Mouse (Mus musculus) forebrain, postnatal 0 days (tissue): Measurements from ENCODE around the gene Asic2. TPM values are rescaled to one million over a fixed set of nuclear protein-coding genes. Genes with fewer than 3 reads are reported as not detected.

ENCODE experiments used
- ATAC-seq: fragments of 200-750 bp; cut with Nextera tagmentation; 2 replicates; pipeline ENCODE4 v1.8.0; 2017; ENCODE audit warnings: mild to moderate bottlenecking, moderate library complexity
- DNase-seq: peaks from one replicate; pipeline ENCODE4 v3.0.0-alpha.2; 2015
- H3K27ac ChIP-seq: fragments of 300-500 bp; sonication (generic); 2 replicates; pipeline ENCODE4 v1.5.1; 2014; ENCODE audit warnings: low read depth, mild to moderate bottlenecking, antibody characterized with exemption, low read length, moderate library complexity, mixed read lengths
- H3K27me3 ChIP-seq: fragments of 300-500 bp; sonication (generic); 2 replicates; pipeline ENCODE4 v1.6.1; 2014; ENCODE audit warnings: mild to moderate bottlenecking, low read length, mixed read lengths; ENCODE audit not compliant: insufficient read depth
- H3K36me3 ChIP-seq: fragments of 300-500 bp; sonication (generic); 2 replicates; pipeline ENCODE4 v1.6.1; 2014; ENCODE audit warnings: mild to moderate bottlenecking, moderate library complexity; ENCODE audit not compliant: insufficient read depth
- H3K4me1 ChIP-seq: fragments of 300-500 bp; sonication (generic); 2 replicates; pipeline ENCODE4 v1.6.1; 2014; ENCODE audit warnings: antibody characterized with exemption; ENCODE audit not compliant: insufficient read depth
- H3K4me2 ChIP-seq: fragments of 300-500 bp; sonication (generic); 2 replicates; pipeline ENCODE4 v1.6.1; 2014; ENCODE audit warnings: low read depth, mild to moderate bottlenecking, moderate library complexity
- H3K4me3 ChIP-seq: fragments of 300-500 bp; sonication (generic); 2 replicates; pipeline ENCODE4 v1.5.1; 2014; ENCODE audit warnings: low read depth, low read length, mixed read lengths
- H3K9ac ChIP-seq: fragments of 300-500 bp; sonication (generic); 2 replicates; pipeline ENCODE4 v1.6.1; 2014; ENCODE audit warnings: mild to moderate bottlenecking
- H3K9me3 ChIP-seq: fragments of 300-500 bp; sonication (generic); 2 replicates; pipeline ENCODE4 v1.6.1; 2016; ENCODE audit warnings: low read length
- CTCF ChIP-seq: sonication (generic); IDR thresholded peaks from 2 replicates; pipeline ENCODE4 v1.5.1; 2016; ENCODE audit warnings: antibody characterized with exemption, control low read depth, low read depth
- WGBS: fragments of 180-500 bp; shearing (Covaris S2); extraction: QIAGEN DNeasy Blood & Tissue Kit; methylation state at CpG from one replicate; pipeline ENCODE4 v1.1.7; 2014; 5-methylcytosine and 5-hydroxymethylcytosine counted together
- polyA plus RNA-seq: library from polyadenylated mRNA; unstranded; fragments of >200 nt; fragmentation: Nextera tagmentation; extraction: Ambion mirVana; gene quantifications from 2 replicates; pipeline ENCODE4 v1.2.1, GENCODE M21; 2015
- total RNA-seq: library from RNA; depleted of rRNA; stranded (reverse); fragments of >200 nt; gene quantifications from 2 replicates; pipeline ENCODE4 v1.2.3, GENCODE M21; 2014; rRNA removed

The Asic2 gene
- total and polyA plus RNA-seq, 2 experiments from 2014 or later = 15.5 to 37.2 TPM

DNA sequence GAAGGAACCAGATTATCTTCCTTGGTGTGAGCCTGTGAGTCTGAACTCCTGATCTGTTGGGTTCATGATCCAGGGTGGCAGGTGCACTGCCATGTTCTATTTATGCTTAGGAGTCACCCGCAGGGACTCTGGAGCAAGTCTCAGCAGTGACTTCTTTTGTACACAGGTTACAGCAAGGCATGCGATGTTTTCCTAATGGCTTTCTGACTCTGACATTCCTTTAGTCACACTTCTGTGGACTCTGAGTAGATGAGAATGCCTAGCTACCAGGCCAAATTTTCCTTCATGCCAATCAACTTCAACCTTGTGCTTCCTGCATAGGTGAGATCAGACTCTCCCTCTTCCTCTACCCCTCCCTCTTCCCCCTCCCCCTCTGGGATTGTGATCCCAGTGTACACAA, 1132.9 kb downstream of the Asic2 start:
- ATAC-seq = no peak
- H3K9ac ChIP-seq = no peak overlapping the region
- 85% methylated on average over 2 of the region's 2 CpGs for WGBS

More for the DNA sequence above, 1132.9 kb downstream of the Asic2 start:
- DNase-seq = no peak
- no peaks in the 10 kb centered on the region for H3K36me3 ChIP-seq
- H3K27me3 ChIP-seq = no peaks in the 10 kb centered on the region
- H3K9me3 ChIP-seq = no peaks in the 10 kb centered on the region
- no peaks in the 10 kb centered on the region for H3K4me1 ChIP-seq
- H3K27ac ChIP-seq = no peak overlapping the region
- H3K4me2 ChIP-seq = no peak overlapping the region
- no peak overlapping the region for H3K4me3 ChIP-seq
- no peak for TF ChIP-seq CTCF

Other genes starting within 250 kb of the Asic2 start
- gene 5530401A14Rik, start 107.8 kb downstream of the Asic2 start, total RNA-seq = not detected in 2 replicates
- 0.23 TPM in 1 of 2 replicates, not detected in the other for gene 5530401A14Rik, start 107.8 kb downstream of the Asic2 start, polyA plus RNA-seq
- gene Ccl2, start 67.1 kb upstream of the Asic2 start, total RNA-seq = 0.85 and 2.4 TPM in 2 replicates
- gene Ccl2, start 67.1 kb upstream of the Asic2 start, polyA plus RNA-seq = 1.3 and 1.6 TPM in 2 replicates
- gene Gm17268, start 70.1 kb upstream of the Asic2 start, total RNA-seq = not detected in 2 replicates
- gene Gm17268, start 70.1 kb upstream of the Asic2 start, polyA plus RNA-seq = not detected in 2 replicates
- 0.23 TPM in 1 of 2 replicates, not detected in the other for gene Ccl7, start 77.3 kb upstream of the Asic2 start, total RNA-seq
- 1.2 and 3.0 TPM in 2 replicates for gene Ccl7, start 77.3 kb upstream of the Asic2 start, polyA plus RNA-seq
- not detected in 2 replicates for gene Ccl11, start 89.4 kb upstream of the Asic2 start, total RNA-seq
- gene Ccl11, start 89.4 kb upstream of the Asic2 start, polyA plus RNA-seq = 0.15 TPM in 1 of 2 replicates, not detected in the other
- gene Ccl12, start 133.4 kb upstream of the Asic2 start, total RNA-seq = 2.0 and 3.3 TPM in 2 replicates
- 7.6 and 11.1 TPM in 2 replicates for gene Ccl12, start 133.4 kb upstream of the Asic2 start, polyA plus RNA-seq
- gene Ccl8, start 146.7 kb upstream of the Asic2 start, total RNA-seq = not detected in 2 replicates
- gene Ccl8, start 146.7 kb upstream of the Asic2 start, polyA plus RNA-seq = 0.42 TPM in 1 of 2 replicates, not detected in the other